Mouse (Mus musculus) cerebellum, postnatal 25 days (tissue): ENCODE measurements around the gene Rgs16.

Experiments used
- DNase-seq, 2 experiments: peaks; one replicate each; pipeline ENCODE4 v3.0.0; 2021; ENCODE audit warnings: mixed read lengths in 2 of 2

The Rgs16 gene

GRCm38 (mm10) chr1:153721565-153722310 is 18.4 kb upstream of the Rgs16 start:
- no peak for DNase-seq

DNA sequence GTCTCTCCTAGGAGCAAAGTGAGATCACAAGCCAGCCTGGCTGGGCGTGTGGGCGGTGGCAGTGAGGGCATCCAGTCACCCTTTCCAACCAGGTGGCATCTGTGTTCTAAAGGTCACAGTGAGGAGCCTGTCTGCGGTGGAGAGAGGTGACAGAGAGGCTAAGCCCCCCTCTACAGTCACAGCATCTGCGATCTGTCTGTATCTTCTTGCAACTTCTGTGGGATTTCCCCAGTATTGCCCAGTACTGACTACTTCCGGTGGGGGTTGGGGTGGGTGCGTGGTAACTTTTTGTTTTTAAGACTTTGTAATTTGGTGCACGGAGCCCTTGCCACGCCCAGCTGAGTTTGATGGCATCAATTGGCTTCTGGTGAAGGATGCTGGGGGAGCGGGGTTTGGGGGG is 16.7 kb upstream of the Rgs16 start:
- no peak for DNase-seq

DNA sequence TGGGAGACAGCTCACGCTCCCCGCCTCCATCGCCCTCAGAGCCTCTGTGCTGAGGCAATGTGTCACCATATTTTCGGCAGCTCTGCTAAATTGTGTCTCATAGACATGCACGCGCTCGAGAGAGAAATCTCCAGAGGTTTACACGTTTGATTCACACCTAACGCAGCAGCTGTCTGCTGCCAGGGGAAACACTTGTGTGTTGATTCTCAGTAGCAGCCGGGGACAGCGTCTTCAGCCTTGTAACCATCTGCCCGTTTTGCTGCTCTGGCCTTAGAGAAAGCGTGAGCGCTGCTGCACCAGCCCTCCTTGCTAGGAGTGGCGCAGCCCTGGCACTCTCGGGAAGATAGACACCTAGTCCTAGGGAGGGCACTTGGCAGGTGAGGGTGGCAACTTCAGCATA is 13.5 kb upstream of the Rgs16 start:
- no peak for DNase-seq

DNA sequence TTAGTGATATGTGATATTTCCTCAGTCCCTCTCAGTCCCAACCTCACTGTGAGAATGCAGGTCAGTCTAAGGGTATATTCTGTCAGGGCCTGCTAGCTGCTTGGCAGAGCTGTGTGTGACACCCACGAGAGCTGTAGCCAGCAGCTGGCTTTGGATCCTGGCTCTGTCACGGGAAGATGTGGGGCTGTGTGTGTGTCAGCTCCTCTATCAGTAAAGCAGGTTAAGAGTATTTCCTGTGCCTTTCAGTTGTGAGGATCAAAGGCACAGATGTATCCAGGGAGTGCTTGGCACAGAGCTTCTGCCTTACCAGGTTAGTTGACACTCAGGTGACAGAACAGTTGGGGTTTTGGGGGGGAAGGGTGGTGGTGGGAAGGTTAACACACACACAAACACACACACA is 10.3 kb upstream of the Rgs16 start:
- no peak for DNase-seq

DNA sequence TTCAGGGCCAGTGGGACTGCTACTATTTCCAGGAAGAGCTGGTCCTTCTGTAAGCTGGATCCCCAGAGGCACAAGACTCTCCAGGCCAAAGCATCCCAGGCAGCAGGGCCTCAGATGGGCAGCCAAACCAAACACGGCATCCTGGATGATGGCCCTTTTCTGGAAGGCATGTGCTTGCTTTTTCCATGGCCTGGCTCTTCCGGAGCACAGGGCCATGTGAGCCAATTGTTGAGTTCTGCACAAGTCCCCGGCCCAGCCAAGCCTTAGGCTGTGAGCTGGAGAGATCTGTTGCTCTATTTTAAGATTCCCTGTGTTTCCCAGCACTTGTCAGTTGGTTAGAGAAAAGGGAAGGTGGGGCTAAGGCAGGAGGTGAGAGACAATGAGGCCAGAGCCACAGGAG is 9.5 kb upstream of the Rgs16 start:
- peak; percentile 39 to 40 for DNase-seq

DNA sequence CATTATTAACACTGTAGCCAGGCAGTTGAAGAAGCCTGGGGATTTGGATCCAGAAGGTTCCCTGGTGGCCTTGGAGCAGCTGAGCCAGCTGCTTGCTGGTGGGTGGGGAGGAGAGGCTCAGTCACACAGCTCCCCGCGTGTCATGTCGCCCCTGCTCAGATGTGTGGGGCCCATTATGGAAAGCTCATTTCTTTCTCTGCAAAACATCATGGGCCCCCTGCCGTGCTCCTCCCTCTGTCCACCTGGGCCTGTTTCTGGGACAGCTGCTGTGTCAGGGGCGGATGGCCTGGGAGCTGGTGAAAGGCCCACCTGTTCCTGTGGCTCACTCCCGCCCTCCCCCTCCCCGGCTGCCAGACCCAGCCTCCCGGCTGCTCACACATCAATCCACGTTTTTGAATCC is 7.0 kb upstream of the Rgs16 start:
- DNase-seq, result peak in 1 of 2 experiments; percentile 53

DNA sequence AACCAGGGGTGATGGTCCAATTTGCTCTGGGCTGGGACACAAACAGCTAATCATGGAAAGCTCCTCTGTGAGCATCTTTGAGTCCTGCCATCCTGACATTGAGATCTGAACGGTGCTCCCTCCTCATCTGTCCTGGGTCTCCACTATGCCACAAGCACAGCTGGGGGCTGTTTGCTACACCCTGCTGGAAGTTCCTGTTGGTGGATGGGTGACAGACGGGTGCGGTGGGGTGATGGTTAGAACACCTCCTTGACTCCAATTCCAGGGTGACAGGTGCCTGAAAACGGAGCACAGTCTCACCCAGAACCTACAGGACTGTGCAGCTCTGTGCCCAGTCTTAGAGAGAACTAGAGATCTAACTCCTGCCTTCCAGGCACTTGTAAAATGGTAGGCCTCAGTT is 5.3 kb upstream of the Rgs16 start:
- no peak for DNase-seq

DNA sequence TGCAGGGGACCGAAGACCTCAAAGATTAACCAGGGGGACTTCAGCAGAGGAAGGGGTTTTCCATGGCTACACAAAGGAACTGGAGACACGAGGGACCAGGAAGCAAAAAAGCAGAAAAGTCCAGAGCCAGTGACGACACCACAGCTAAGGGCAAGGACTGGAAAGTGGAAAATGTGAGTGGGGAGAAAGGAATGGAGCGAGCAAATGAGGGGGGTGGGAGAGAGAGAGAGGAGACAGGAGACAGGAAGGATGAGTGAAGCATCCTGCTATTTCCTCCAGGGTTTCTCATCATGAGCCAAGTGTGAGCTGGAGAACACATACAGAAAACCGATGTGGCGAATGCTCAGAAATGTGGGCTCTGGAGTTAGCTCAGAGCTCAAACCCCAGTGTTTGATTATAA is 4.1 kb upstream of the Rgs16 start:
- no peak for DNase-seq

GRCm38 (mm10) chr1:153737101-153738085 is 2.8 kb upstream of the Rgs16 start:
- no peak for DNase-seq

GRCm38 (mm10) chr1:153739437-153740015 is 623 bp upstream of the Rgs16 start:
- no peak for DNase-seq

DNA sequence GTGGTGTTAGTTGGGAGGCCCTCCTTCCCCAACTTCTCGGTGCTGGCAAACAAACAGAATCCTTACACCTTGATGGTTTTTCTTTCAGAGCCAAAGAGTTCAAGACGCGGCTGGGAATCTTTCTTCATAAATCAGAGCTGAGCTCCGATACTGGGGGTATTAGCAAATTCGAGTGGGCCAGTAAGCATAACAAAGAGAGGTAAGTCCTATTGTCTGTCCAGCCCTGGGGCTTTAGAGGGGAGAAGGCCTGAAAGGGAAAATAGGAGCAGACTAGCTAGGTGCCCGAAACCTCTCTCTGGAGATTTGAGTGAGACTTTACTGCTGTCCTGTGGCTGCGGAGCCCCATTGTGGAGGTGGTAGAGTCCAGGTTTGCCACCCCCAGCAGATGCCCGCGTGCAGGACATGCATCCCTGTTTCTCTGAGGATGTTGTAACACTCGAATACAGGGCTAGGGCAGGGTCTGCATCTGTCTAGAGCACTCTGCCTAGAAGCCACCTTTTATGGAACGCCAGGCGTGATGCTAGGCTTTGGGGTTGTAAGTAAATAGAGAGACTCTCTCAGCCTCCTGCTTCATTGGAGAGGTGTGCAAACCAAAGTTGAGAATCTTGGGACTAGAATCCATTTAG is 739 bp downstream of the Rgs16 start:
- peak; percentile 21 to 45 for DNase-seq

DNA sequence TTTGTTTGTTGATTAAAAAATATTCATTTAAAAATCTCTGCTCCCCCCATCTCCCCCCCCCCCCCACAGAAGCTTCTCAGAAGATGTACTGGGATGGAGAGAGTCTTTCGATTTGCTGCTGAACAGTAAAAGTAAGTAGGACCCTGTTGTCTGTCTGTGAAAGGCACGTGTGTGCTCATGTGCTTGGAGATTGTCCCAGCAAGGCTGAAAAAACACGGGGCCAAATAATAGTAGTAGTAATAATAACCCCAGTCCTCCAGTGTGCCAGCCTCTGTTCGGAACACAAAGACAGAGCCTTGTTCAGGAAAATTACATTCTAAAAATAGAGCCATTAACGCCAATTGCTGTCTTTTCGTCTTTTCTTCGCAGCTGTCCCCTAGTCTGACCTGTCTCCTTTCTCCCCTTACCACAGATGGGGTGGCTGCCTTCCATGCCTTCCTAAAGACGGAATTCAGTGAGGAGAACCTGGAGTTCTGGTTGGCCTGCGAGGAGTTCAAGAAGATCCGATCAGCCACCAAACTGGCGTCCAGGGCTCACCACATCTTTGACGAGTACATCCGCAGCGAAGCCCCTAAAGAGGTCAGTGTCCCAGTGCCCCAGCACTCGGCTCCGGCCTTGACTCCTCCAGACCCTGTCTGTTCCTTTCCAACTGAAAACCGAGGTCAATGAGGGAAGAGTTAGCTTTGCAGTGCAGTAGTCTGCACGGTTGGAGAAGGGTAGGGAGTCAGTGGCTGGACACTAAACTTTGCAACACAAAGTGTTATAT is 1.6 kb downstream of the Rgs16 start:
- peak in 1 of 2 experiments; percentile 23 for DNase-seq

GRCm38 (mm10) chr1:153742374-153743155 is 2.4 kb downstream of the Rgs16 start:
- DNase-seq, result peak; percentile 83 to 92

DNA sequence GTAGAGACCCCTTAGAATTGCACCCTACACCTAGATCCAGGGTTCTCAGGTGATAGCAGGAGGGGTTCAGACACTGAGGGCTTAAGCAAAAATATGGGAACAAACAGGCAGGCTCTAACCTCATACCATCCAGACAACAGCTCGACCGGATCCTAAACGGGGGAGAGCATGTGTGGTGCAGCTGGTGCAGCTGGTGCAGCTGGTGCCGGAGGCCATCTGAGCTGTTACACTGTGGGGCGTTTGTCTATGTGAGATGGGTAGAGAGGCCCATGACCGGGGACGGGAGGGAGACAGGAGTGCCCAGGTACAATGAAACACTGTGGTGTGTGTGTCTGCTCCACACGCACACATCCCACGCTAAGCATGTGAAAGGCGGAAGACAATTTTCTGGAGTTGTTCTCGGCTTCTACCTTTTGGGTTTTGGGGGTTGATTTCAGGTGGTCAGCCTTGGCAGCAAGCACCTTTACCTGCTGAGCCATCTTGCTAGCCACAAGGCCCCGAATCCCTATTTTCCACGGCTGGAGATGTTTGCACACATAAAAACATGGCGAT is 6.0 kb downstream of the Rgs16 start:
- no peak for DNase-seq

DNA sequence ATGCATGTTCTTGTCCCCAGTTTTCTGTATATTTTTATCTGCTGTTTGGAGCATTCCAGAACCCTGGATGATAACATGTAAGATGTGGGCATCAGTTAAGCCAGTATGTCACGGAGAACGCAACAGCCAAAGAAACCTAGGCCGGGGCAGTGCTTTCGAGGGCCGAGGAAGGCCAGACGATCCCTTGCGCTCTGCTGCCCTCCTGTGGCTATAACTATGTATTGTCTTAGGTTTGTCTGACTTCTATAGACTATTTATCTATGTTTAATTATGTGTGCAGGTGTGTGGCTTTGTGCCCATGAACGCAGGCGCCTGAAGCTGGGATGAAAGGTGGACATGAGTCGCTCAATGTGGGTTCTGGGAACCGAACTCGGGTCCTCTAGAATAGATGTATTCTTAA is 6.6 kb downstream of the Rgs16 start:
- peak; percentile 77 to 87 for DNase-seq

- no peak for DNase-seq
These were observed 7.8 kb downstream of the Rgs16 start for GRCm38 (mm10) chr1:153747861-153748530.

GRCm38 (mm10) chr1:153748549-153748948 is 8.4 kb downstream of the Rgs16 start:
- peak in 1 of 2 experiments; percentile 23 for DNase-seq

DNA sequence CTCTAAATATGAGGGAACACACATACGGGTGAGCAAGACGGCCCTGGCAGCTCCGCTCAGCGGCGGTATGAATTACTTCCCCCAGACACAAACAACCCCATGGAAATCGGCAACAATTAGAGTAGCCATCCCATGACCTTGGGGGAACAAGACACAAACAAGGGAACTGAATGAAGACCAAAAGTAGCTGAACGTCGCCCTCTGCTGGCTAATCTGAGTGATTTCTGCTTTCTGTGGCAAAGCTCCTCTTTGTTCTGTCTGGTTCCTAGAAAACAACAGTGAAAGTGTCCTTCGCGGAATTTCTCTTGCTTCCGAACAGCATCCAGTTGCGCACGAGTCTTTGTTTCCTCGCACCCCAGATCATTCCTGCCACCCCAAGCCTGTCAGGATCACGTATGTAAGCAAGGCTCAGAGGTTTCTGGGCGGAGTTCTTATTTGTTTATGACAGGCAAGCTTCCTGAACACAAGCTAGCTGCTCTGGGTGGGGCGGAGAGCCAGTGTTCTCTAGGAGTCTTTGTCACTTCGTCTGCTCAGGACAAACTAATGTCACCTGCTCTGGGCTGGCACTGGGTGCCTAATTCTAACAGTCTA is 9.2 kb downstream of the Rgs16 start, which contains the start of gene Rnasel:
Gene Rnasel (plus strand): TSS at position 216 of the 591 bp plus-strand sequence.
- peak; percentile 73 to 78 for DNase-seq

- DNase-seq, result no peak
These were observed 9.9 kb downstream of the Rgs16 start for GRCm38 (mm10) chr1:153750054-153750453.

- DNase-seq, result no peak
These were observed 11.7 kb downstream of the Rgs16 start for GRCm38 (mm10) chr1:153751763-153752301.
